Mouse (Mus musculus) liver, adult 2 months (tissue): ENCODE results near the gene Prss44. TPM values are rescaled to one million over a fixed set of nuclear protein-coding genes. Genes with fewer than 3 reads are reported as not detected.
"Not testable (repeated sequence)": the region's sequence is repeated elsewhere in the genome, so short reads cannot be mapped to it uniquely, and the experiment has no call there.

Experiments used
- DNase-seq: peaks from one replicate; pipeline ENCODE4 v3.0.0-alpha.2; 2011; ENCODE audit warnings: low read depth, low spot score; ENCODE audit errors: extremely low read depth
- H3K27ac ChIP-seq: fragments of 200-500 bp; replicated peaks from 2 replicates; pipeline ENCODE4 v1.5.1; 2012; ENCODE audit warnings: low read depth, mild to moderate bottlenecking, control low read depth, inconsistent platforms, low read length; ENCODE audit not compliant: insufficient read depth
- H3K27me3 ChIP-seq: fragments of 200-500 bp; 2 replicates; pipeline ENCODE4 v1.6.1; 2012; ENCODE audit warnings: mild to moderate bottlenecking, moderate library complexity, low read length, inconsistent platforms; ENCODE audit not compliant: control insufficient read depth, insufficient read depth
- H3K36me3 ChIP-seq: fragments of 200-500 bp; 2 replicates; pipeline ENCODE4 v1.6.1; 2012; ENCODE audit warnings: low read length, inconsistent platforms; ENCODE audit not compliant: control insufficient read depth, insufficient read depth
- H3K4me1 ChIP-seq: fragments of 200-500 bp; 2 replicates; pipeline ENCODE4 v1.6.1; 2011; ENCODE audit warnings: low read length; ENCODE audit not compliant: control insufficient read depth, insufficient read depth
- H3K4me3 ChIP-seq: fragments of 200-500 bp; 2 replicates; pipeline ENCODE4 v1.5.1; 2011; ENCODE audit warnings: low read depth, mild to moderate bottlenecking, control low read depth, low read length, moderate library complexity; ENCODE audit not compliant: insufficient read depth
- H3K79me2 ChIP-seq: fragments of 200-500 bp; 2 replicates; pipeline ENCODE4 v1.6.1; 2012; ENCODE audit warnings: inconsistent platforms, mild to moderate bottlenecking, low read length, moderate library complexity; ENCODE audit not compliant: control insufficient read depth, insufficient read depth
- H3K9ac ChIP-seq: fragments of 200-500 bp; 2 replicates; pipeline ENCODE4 v1.6.1; 2012; ENCODE audit warnings: low read depth, mild to moderate bottlenecking, control low read depth, inconsistent platforms, low read length
- CTCF ChIP-seq: fragments of 200-500 bp; IDR thresholded peaks from 2 replicates; pipeline ENCODE4 v1.5.1; 2011; ENCODE audit warnings: low read depth, low read length, control low read depth
- POLR2A ChIP-seq: fragments of 200-500 bp; IDR thresholded peaks from 2 replicates; pipeline ENCODE4 v1.6.1; 2011; ENCODE audit warnings: low read length, control low read depth; ENCODE audit not compliant: insufficient read depth; ENCODE audit errors: extremely low read depth
- WGBS: fragments of 180-500 bp; shearing (Covaris S2); methylation state at CpG from one replicate; pipeline ENCODE4 v1.1.7; 2018; 5-methylcytosine and 5-hydroxymethylcytosine counted together
- polyA plus RNA-seq: library from polyadenylated mRNA; depleted of rRNA; stranded (reverse); fragments of >200 nt; gene quantifications from 2 replicates; pipeline ENCODE4 v1.2.3, GENCODE M21; 2012
- total RNA-seq: library from RNA; depleted of rRNA; stranded (reverse); fragments of >200 nt; gene quantifications from 2 replicates; pipeline ENCODE4 v1.2.3, GENCODE M21; 2014

Gene Prss44
- total and polyA plus RNA-seq, 2 experiments = not detected

GRCm38 (mm10) chr9:110797013-110797412, 16.8 kb upstream of the Prss44 start:
- H3K27ac ChIP-seq = no peak overlapping the region
- 82% methylated on average over 10 of the region's 10 CpGs for WGBS
- no peaks in the 10 kb centered on the region for H3K4me1 ChIP-seq
- DNase-seq = no peak
- no peaks in the 10 kb centered on the region for H3K79me2 ChIP-seq
- H3K27me3 ChIP-seq = no peaks in the 10 kb centered on the region
- no peak overlapping the region for H3K4me3 ChIP-seq
- no peak overlapping the region for H3K9ac ChIP-seq
- no peak for TF ChIP-seq CTCF
- no peak for TF ChIP-seq POLR2A
- no peaks in the 10 kb centered on the region for H3K36me3 ChIP-seq

GRCm38 (mm10) chr9:110797866-110798265, 15.9 kb upstream of the Prss44 start, which contains the start of gene Prss42:
Gene Prss42 (plus strand): TSS chr9:110798166.
- Histone ChIP-seq H3K27ac (no peak within 1 kb of the TSS), H3K79me2 (no peaks in the 10 kb centered on the region), H3K36me3 (no peaks in the 10 kb centered on the region), H3K4me3 (no peak within 1 kb of the TSS), H3K9ac (no peak within 1 kb of the TSS), H3K27me3 (no peaks in the 10 kb centered on the region), H3K4me1 (no peaks in the 10 kb centered on the region)
- no peak for DNase-seq
- WGBS = 94% methylated on average over 14 of the region's 14 CpGs
- TF ChIP-seq POLR2A (no peak), CTCF (no peak)

GRCm38 (mm10) chr9:110800834-110801479, 12.8 kb upstream of the Prss44 start:
- H3K79me2 ChIP-seq = no peaks in the 10 kb centered on the region
- H3K4me3 ChIP-seq = no peak overlapping the region
- H3K36me3 ChIP-seq = no peaks in the 10 kb centered on the region
- no peak for TF ChIP-seq POLR2A
- no peak for TF ChIP-seq CTCF
- H3K27ac ChIP-seq = no peak overlapping the region
- no peaks in the 10 kb centered on the region for H3K27me3 ChIP-seq
- WGBS = 95% methylated on average over 8 of the region's 8 CpGs
- no peak overlapping the region for H3K9ac ChIP-seq
- H3K4me1 ChIP-seq = no peaks in the 10 kb centered on the region
- DNase-seq = no peak

- Histone ChIP-seq H3K36me3 (no peaks in the 10 kb centered on the region), H3K4me3 (no peak overlapping the region), H3K9ac (no peak overlapping the region), H3K79me2 (no peaks in the 10 kb centered on the region), H3K4me1 (no peaks in the 10 kb centered on the region), H3K27ac (no peak overlapping the region), H3K27me3 (no peaks in the 10 kb centered on the region)
- WGBS = 70% methylated on average over 4 of the region's 4 CpGs
- no peak for TF ChIP-seq POLR2A
- TF ChIP-seq CTCF = no peak
- no peak for DNase-seq
Observed at GRCm38 (mm10) chr9:110803294-110803693, 10.5 kb upstream of the Prss44 start.

GRCm38 (mm10) chr9:110810051-110810450, 3.7 kb upstream of the Prss44 start:
- no peaks in the 10 kb centered on the region for H3K27me3 ChIP-seq

GRCm38 (mm10) chr9:110820546-110820945, 6.8 kb downstream of the Prss44 start:
- not testable (repeated sequence) for H3K4me3 ChIP-seq, H3K36me3 ChIP-seq, H3K27ac ChIP-seq, H3K9ac ChIP-seq, DNase-seq, H3K4me1 ChIP-seq, H3K27me3 ChIP-seq, H3K79me2 ChIP-seq

More at GRCm38 (mm10) chr9:110810051-110810450, 3.7 kb upstream of the Prss44 start:
- Histone ChIP-seq H3K4me1 (no peaks in the 10 kb centered on the region), H3K4me3 (no peak overlapping the region), H3K79me2 (no peaks in the 10 kb centered on the region), H3K27ac (no peak overlapping the region), H3K36me3 (no peaks in the 10 kb centered on the region), H3K9ac (no peak overlapping the region)
- 93% methylated on average over 4 of the region's 4 CpGs for WGBS
- TF ChIP-seq POLR2A (no peak), CTCF (no peak)
- no peak for DNase-seq
